Comparison of ENCODE assay signal across 12 mouse cellular contexts in the genomic region with DNA sequence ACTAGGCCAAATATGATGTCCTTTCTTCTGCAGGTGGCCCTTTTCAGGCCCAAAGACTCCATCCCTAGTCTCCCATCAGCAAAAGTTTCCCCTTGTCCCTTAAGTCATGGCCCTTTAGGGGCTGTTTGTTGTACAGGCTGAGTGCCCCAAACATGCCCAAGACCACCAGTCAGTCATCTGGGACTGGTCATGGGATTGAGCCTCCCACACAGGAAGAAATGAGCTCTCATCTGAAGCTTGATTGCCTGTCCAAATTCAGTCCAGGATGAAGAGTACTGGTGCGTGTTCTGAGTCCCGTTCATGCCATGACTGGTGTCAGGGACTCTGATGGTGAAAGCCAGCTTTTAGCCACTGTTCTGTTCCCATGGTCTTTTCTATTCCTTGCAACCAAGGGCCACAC.
"Had no signal": no experiment of that assay in that cellular context is flagged by ENCODE, and none has a peak within 500 bp of the region (broad histone marks: within the 10 kb centered on the region; RNA-seq: fewer than 3 reads in every experiment).

No protein-coding gene starts in this region.

- H3K9me3 ChIP-seq: intestine, embryonic 15.5 days; limb, embryonic 12.5 days; liver, embryonic 13.5 days; lung, embryonic 15.5 days had no signal

- H3K27ac ChIP-seq: intestine, embryonic 15.5 days; layer of hippocampus, adult 2 months; limb, embryonic 12.5 days; liver, embryonic 13.5 days; lung, embryonic 15.5 days; macrophage; stomach, postnatal 0 days had no signal

- H3K9ac ChIP-seq: intestine, embryonic 15.5 days; limb, embryonic 12.5 days; liver, embryonic 13.5 days; liver, postnatal 0 days; lung, embryonic 15.5 days had no signal

- H3K4me1 ChIP-seq: limb, embryonic 12.5 days; lung, embryonic 15.5 days had no signal

- ATAC-seq: intestine, embryonic 15.5 days had no signal

- H3K36me3 ChIP-seq: intestine, embryonic 15.5 days; limb, embryonic 12.5 days; liver, embryonic 13.5 days; lung, embryonic 15.5 days had no signal

- H3K4me3 ChIP-seq: intestine, embryonic 15.5 days; layer of hippocampus, adult 2 months; limb, embryonic 12.5 days; liver, embryonic 13.5 days; lung, embryonic 15.5 days; megakaryocyte, embryonic 14.5 days had no signal

- H3K4me2 ChIP-seq: intestine, embryonic 15.5 days; limb, embryonic 12.5 days; liver, embryonic 13.5 days; lung, embryonic 15.5 days had no signal

- H3K27me3 ChIP-seq: intestine, embryonic 15.5 days; limb, embryonic 12.5 days; liver, embryonic 13.5 days; lung, embryonic 15.5 days had no signal

- DNase-seq: liver; liver, embryonic 13.5 days; liver, postnatal 0 days; lung, postnatal 14 days; right cerebral cortex, postnatal 14 days had no signal
